Mouse (Mus musculus): Measurements from ENCODE around the gene Mfng.
A peak's percentile ranks its signal among the peaks of the same experiment; 100 is the strongest.

Mfng gene

DNA sequence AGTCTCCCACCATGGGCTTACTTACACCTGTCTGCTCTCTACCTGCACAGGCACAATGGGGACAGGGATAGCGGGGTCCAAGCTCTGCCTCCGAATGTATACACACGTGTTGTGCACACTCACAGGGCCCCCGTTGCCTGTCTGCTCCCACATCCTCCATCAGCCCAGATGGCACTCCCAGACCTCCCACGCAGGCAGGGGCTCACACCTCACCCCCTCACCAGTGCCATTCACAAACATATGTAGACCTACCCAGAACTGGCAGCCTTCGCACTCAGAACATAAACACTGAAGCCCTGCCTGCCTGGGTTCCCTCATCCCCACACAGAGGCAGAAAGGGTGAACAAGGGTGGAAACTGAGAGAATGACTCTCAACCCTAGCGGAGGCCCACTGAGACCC lies 61.3 kb downstream of the Mfng start:
- peak; percentile 65 for DNase-seq

GRCm38 (mm10) chr15:78710634-78711033 lies 62.6 kb downstream of the Mfng start:
- peak; percentile 37 for DNase-seq

GRCm38 (mm10) chr15:78709767-78710166 lies 63.5 kb downstream of the Mfng start:
- peak; percentile 81 for DNase-seq

DNA sequence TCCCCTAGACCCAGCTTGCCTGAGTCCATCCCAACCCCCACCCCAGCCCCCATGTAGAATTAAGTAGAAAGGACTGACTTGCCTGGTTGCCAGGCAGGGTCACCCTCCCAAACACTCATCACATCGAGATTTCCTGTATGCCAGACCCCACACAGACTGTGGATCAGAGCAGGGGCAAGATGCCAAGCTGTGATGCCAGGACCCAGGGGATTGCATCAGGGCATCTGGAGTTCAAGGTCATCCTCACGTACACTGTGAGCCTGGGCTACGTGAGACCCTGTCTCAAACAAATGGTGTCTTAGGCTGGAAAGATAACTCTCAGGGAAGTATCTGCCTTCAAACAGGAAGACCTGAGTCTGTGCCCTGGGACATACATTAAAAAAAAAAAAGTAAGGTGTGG lies 66.6 kb downstream of the Mfng start:
- no peak for DNase-seq

Data from right cerebral cortex, postnatal 14 days (tissue).